In genomic region chr9:74747886-74748285, GRCm38 (mm10) we compare ENCODE assay signal across 32 mouse cellular contexts.
DNase-seq lines count a peak whose midpoint lies in the region; ATAC-seq lines count a peak whose summit lies in the region.
"Had no signal": no experiment of that assay in that cellular context is flagged by ENCODE, and none has a peak within 500 bp of the region (broad histone marks: within the 10 kb centered on the region; RNA-seq: fewer than 3 reads in every experiment).

No protein-coding gene starts in this region.

- H3K4me1 ChIP-seq in forebrain, embryonic 16.5 days (replicated peaks; ENCODE audit: control insufficient read depth, insufficient read depth, low read length), result no peaks in the 10 kb centered on the region
- H3K4me1 ChIP-seq in forebrain, embryonic 11.5 days (replicated peaks; ENCODE audit: control insufficient read depth, insufficient read depth, low read length), result no peaks in the 10 kb centered on the region
- H3K4me1 ChIP-seq: embryonic facial prominence, embryonic 15.5 days; hindbrain, embryonic 15.5 days; kidney, embryonic 15.5 days; liver, embryonic 15.5 days; neural tube, embryonic 12.5 days had no signal

- intact Hi-C loops in left cerebral cortex, postnatal 14 days (cut with DNase I), result no loop called here
- intact Hi-C loops in left cerebral cortex, postnatal 10 days (cut with DNase I), result no loop called here

- H3K36me3 ChIP-seq in forebrain, embryonic 16.5 days (ENCODE audit: control insufficient read depth, insufficient read depth), result no peaks in the 10 kb centered on the region
- H3K36me3 ChIP-seq in forebrain, embryonic 11.5 days (ENCODE audit: control insufficient read depth, insufficient read depth, low read length), result no peaks in the 10 kb centered on the region
- H3K36me3 ChIP-seq: embryonic facial prominence, embryonic 10.5 days; embryonic facial prominence, embryonic 15.5 days; G1E; hindbrain, embryonic 10.5 days; hindbrain, embryonic 15.5 days; kidney, embryonic 15.5 days; liver, embryonic 15.5 days; neural tube, embryonic 12.5 days had no signal

- ATAC-seq in forebrain, embryonic 16.5 days, result peak; percentile 38; the same call in 1 of the 2 replicates
- ATAC-seq in forebrain, embryonic 11.5 days (replicated peaks; ENCODE audit: low FRiP score), result no peak
- ATAC-seq: forebrain, embryonic 13.5 days; midbrain, embryonic 16.5 days; Patski had no signal

- H3K27me3 ChIP-seq in forebrain, embryonic 16.5 days (replicated peaks; ENCODE audit: control insufficient read depth, insufficient read depth, low read length), result no peaks in the 10 kb centered on the region
- no peaks in the 10 kb centered on the region for H3K27me3 ChIP-seq in forebrain, embryonic 11.5 days (ENCODE audit: control insufficient read depth, insufficient read depth, low read length)
- H3K27me3 ChIP-seq: embryonic facial prominence, embryonic 15.5 days; forebrain, embryonic 13.5 days; hindbrain, embryonic 15.5 days; kidney, embryonic 15.5 days; liver, embryonic 15.5 days; neural tube, embryonic 12.5 days; Patski had no signal

- 73% methylated on average over 7 of the region's 7 CpGs for WGBS in forebrain, embryonic 16.5 days
- WGBS in forebrain, embryonic 11.5 days, result 78% methylated on average over 7 of the region's 7 CpGs

- H3K4me3 ChIP-seq in forebrain, embryonic 16.5 days (replicated peaks; ENCODE audit: low read length), result no peak overlapping the region
- no peak overlapping the region for H3K4me3 ChIP-seq in forebrain, embryonic 11.5 days (ENCODE audit: low read depth, low read length)
- H3K4me3 ChIP-seq: embryonic facial prominence, embryonic 10.5 days; embryonic facial prominence, embryonic 15.5 days; forebrain, embryonic 13.5 days; hindbrain, embryonic 10.5 days; hindbrain, embryonic 15.5 days; kidney, embryonic 15.5 days; liver, embryonic 15.5 days; neural tube, embryonic 12.5 days had no signal

- no peak overlapping the region for H3K9ac ChIP-seq in forebrain, embryonic 16.5 days (replicated peaks; ENCODE audit: low read depth, low read length)
- H3K9ac ChIP-seq in forebrain, embryonic 11.5 days (ENCODE audit: low read length), result no peak overlapping the region
- H3K9ac ChIP-seq: embryonic facial prominence, embryonic 15.5 days; forebrain, embryonic 13.5 days; hindbrain, embryonic 15.5 days; kidney, embryonic 15.5 days; liver, embryonic 15.5 days; lung, embryonic 14.5 days; neural tube, embryonic 12.5 days had no signal

- DNase-seq in forebrain, embryonic 11.5 days (ENCODE audit: low spot score), result no peak
- DNase-seq in left cerebral cortex, postnatal 14 days (ENCODE audit: low spot score in 2 of 2), result peak; percentile 1 to 17
- no peak for DNase-seq in left cerebral cortex, postnatal 10 days (ENCODE audit: extremely low spot score in 1 of 2, low spot score in 2 of 2)
- peak; percentile 33 to 50 for DNase-seq in right cerebral cortex, adult 2 months (ENCODE audit: low spot score in 2 of 2)
- DNase-seq in right cerebral cortex, postnatal 25 days, result no peak
- peak; percentile 34 for DNase-seq in telencephalon, adult 2 months (ENCODE audit: low read depth, low spot score)
- no peak for DNase-seq in heart, adult 18-20 months
- DNase-seq: adrenal gland, postnatal 14 days; cerebellum, adult 2 months; cerebellum, postnatal 14 days; gastrocnemius, postnatal 10 days; heart, postnatal 14 days; kidney, adult 18-20 months; kidney, postnatal 25 days; liver; lung, embryonic 14.5 days; lung, postnatal 14 days; thymus, adult 2 months; thymus, postnatal 36 days had no signal

- H3K4me2 ChIP-seq in forebrain, embryonic 16.5 days (ENCODE audit: low read length), result no peak overlapping the region
- no peak overlapping the region for H3K4me2 ChIP-seq in forebrain, embryonic 11.5 days (ENCODE audit: low read depth, low read length, severe bottlenecking)
- H3K4me2 ChIP-seq: embryonic facial prominence, embryonic 15.5 days; forebrain, embryonic 13.5 days; hindbrain, embryonic 15.5 days; kidney, embryonic 15.5 days; liver, embryonic 15.5 days; lung, embryonic 14.5 days; neural tube, embryonic 12.5 days had no signal

- no peak overlapping the region for H3K27ac ChIP-seq in forebrain, embryonic 16.5 days (ENCODE audit: low read length)
- no peak overlapping the region for H3K27ac ChIP-seq in forebrain, embryonic 11.5 days (ENCODE audit: low read depth, low read length)
- H3K27ac ChIP-seq: embryonic facial prominence, embryonic 10.5 days; embryonic facial prominence, embryonic 15.5 days; forebrain, embryonic 13.5 days; hindbrain, embryonic 10.5 days; hindbrain, embryonic 15.5 days; kidney, embryonic 15.5 days; liver, embryonic 15.5 days; neural tube, embryonic 12.5 days; stomach, postnatal 0 days had no signal

- H3K9me3 ChIP-seq in forebrain, embryonic 16.5 days (ENCODE audit: control insufficient read depth, low read length), result no peaks in the 10 kb centered on the region
- H3K9me3 ChIP-seq in forebrain, embryonic 11.5 days (ENCODE audit: control insufficient read depth, low read length), result no peaks in the 10 kb centered on the region
- H3K9me3 ChIP-seq: embryonic facial prominence, embryonic 10.5 days; embryonic facial prominence, embryonic 15.5 days; forebrain, embryonic 13.5 days; hindbrain, embryonic 10.5 days; hindbrain, embryonic 15.5 days; kidney, embryonic 15.5 days; liver, embryonic 15.5 days; neural tube, embryonic 12.5 days had no signal

Comparison
In these comparisons a context has a peak if more than half of its experiments do, and no peak if none do; other contexts are left out.
1. DNase-seq: peak in left cerebral cortex, postnatal 14 days (2 of 2), right cerebral cortex, adult 2 months (2 of 2) and telencephalon, adult 2 months (single experiment); none in forebrain, embryonic 11.5 days (single experiment), left cerebral cortex, postnatal 10 days (0 of 2), right cerebral cortex, postnatal 25 days (single experiment) and heart, adult 18-20 months (0 of 2).